Mouse (Mus musculus): ENCODE results near the gene Cenpm.

Gene Cenpm

DNA sequence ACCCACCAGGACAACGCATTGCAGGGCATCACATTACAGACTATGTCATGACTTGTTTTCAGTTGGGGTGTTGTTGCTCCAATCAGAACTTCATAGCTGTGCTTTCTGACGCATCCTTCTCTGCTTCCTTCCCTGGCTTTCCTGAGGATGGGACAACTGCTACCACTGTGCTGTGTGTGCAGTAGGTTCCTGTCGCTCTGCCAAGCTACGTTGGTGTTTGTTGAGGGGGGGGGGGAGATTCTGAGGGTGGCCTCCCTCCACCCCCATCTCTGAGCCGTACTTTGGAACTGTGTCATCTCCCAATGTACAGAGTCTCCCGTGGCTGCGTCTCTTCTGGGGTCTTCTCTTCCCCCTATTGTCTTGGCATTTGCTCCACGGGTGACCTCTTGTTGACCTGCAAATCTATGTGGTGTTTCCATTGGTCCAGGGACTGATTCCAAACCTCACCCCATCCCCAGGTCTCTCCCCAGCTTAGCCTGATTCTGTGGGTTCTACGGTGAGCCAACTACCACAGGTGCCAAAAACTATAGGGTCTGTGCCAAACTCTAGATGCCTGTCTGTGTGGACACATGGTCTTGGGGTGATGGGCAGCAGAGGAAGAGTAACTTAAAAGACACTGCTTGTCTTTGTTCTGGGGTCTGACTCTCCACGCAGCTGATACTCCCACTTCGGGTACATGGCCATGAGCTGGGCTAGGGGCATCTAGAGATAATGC lies 29.1 kb downstream of the Cenpm start:
- DNase-seq (ENCODE audit: low read depth) = no peak

DNA sequence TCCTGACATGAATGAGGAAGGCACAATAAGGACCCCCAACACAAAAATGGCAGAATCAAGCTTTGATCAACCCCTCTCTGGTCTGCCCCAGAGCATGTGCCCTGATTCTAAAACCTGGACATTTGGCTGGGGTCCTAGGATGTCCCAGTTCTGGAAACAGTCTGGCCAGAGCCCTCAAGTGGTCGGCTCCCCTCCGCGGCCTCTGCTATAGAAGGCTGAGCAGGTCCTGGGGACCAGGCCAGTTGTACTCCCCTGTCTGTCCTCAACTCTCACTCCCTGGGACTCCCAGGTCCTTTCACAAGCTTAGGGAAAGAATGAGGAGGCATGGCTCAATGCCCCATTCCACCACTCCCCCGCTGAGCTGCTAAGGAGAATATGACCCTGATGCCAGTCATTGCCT lies 31.3 kb downstream of the Cenpm start:
- no peak for DNase-seq (ENCODE audit: low read depth)

DNA sequence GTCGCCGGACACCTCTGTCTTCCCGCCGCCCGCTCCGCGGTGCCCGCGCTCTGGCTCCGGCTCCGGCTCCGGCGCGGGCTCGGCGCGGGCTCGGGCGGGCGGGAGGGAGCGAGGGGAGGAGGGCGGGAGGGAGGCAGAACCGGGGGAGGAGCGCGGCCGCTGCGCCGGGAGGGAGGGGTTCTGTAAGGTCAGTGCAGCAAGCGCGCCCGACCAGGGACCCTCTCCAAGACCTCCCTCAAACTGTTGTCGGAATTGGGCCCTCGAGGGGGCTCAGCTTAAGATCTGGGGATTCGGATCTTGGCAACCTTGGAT lies 31.8 kb downstream of the Cenpm start, which contains the start of gene Shisa8:
TSS of gene Shisa8 (minus strand) at position 64 of the 312 bp plus-strand sequence.
- DNase-seq (ENCODE audit: low read depth) = no peak

- DNase-seq (ENCODE audit: low read depth) = no peak
These were observed 32.4 kb downstream of the Cenpm start for GRCm38 (mm10) chr15:82211911-82212751.

GRCm38 (mm10) chr15:82211281-82211680 lies 33.3 kb downstream of the Cenpm start:
- no peak for DNase-seq (ENCODE audit: low read depth)

GRCm38 (mm10) chr15:82210801-82211200 lies 33.7 kb downstream of the Cenpm start:
- DNase-seq (ENCODE audit: low read depth) = no peak

GRCm38 (mm10) chr15:82209295-82210050 lies 35.1 kb downstream of the Cenpm start:
- no peak for DNase-seq (ENCODE audit: low read depth)

- DNase-seq (ENCODE audit: low read depth) = no peak
These were observed 36.2 kb downstream of the Cenpm start for GRCm38 (mm10) chr15:82208307-82208706.

- DNase-seq (ENCODE audit: low read depth) = no peak
These were observed 36.9 kb downstream of the Cenpm start for GRCm38 (mm10) chr15:82207504-82208219.

DNA sequence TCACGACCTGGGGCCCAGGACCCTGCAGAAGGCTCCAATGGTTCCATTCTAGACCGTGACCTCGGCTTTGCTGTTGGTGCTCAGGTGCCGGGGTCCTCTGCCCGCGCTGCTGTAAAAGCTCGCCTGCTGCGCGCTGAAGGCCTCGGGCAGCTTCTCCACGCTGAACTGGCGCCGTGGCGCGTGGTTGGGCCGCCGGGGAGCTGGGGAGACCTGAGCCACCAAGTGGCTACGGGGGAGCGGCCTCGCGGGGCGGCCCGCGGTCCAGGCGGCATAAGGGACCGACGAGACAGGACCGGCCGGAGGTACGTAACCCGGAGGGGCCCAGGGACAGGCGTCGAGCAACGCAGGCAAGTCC lies 37.5 kb downstream of the Cenpm start:
- DNase-seq (ENCODE audit: low read depth) = no peak

DNA sequence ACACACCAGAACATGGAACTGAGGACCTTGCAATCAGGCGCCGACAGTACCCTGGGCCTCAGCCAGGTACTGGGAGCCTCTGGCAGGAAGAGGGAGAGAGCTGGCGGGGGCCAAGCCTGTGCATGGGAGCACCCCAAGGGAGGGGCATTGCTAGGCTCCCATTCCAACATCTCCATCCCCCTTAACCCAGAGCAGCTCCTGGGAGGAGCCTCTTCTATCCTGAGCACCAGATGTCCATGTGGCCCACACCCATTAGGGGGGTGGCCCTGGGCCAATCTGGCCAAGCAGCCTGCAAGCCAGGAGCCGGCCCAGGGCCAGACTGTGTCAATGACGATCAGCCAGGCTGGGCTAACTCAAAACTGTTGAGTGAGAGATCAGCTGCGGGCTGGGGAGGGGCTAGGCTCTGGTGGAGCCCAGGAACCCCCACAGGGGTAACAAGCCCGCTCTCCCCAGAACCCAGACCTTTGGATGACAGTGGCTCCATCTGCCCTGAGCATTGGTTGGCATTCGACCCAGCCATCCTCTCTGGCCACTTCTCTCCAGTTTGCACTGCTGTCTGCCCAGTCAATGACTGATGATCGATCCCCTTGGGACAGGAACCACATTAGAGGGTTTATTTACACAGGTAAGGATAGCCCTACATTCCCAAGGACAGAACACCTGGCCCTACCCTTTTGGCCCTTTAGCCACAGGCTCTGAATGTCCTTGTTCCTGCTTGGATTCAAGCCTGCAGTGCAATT lies 38.0 kb downstream of the Cenpm start:
- DNase-seq (ENCODE audit: low read depth) = no peak

- no peak for DNase-seq (ENCODE audit: low read depth)
These were observed 39.7 kb downstream of the Cenpm start for GRCm38 (mm10) chr15:82204680-82205371.

GRCm38 (mm10) chr15:82203611-82204351 lies 40.8 kb downstream of the Cenpm start:
- DNase-seq (ENCODE audit: low read depth) = no peak

DNA sequence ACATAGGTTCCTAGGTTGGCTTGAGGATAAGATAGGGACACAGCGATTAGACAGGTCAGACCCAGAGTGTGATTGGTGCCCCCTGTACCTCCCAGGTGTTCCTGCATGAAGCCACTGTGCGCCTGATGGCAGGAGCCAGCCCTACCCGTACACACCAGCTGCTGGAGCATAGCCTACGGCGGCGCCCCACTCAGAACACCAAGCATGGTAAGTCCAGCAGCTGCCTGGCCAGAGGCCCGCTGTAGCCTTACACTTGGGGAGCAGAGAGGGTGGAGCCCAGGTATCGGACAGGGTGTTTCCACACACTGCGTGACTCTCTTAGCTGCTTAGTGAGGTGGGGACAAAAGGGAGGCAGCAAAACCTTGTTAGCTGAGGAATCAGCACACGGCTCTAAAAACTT lies 41.5 kb downstream of the Cenpm start:
- no peak for DNase-seq (ENCODE audit: low read depth)

GRCm38 (mm10) chr15:82202086-82202485 lies 42.5 kb downstream of the Cenpm start:
- DNase-seq (ENCODE audit: low read depth) = no peak

GRCm38 (mm10) chr15:82199546-82199945 lies 45.0 kb downstream of the Cenpm start:
- no peak for DNase-seq (ENCODE audit: low read depth)

GRCm38 (mm10) chr15:82198342-82198741 lies 46.2 kb downstream of the Cenpm start:
- DNase-seq (ENCODE audit: low read depth) = no peak

GRCm38 (mm10) chr15:82197937-82198336 lies 46.6 kb downstream of the Cenpm start:
- DNase-seq (ENCODE audit: low read depth) = no peak

GRCm38 (mm10) chr15:82197246-82197750 lies 47.2 kb downstream of the Cenpm start:
- DNase-seq (ENCODE audit: low read depth) = no peak

GRCm38 (mm10) chr15:82196300-82196699 lies 48.2 kb downstream of the Cenpm start:
- DNase-seq (ENCODE audit: low read depth) = no peak
